Mouse (Mus musculus): ENCODE measurements around the gene Ncapd2.
A peak's percentile ranks its signal among the peaks of the same experiment; 100 is the strongest.

- TF ChIP-seq CTCF (IDR thresholded peaks at IDR 0.05) (peak; percentile 66), EP300 (IDR thresholded peaks at IDR 0.05) (no peak)
Observed at GRCm38 (mm10) chr6:125137002-125137671, 54.4 kb downstream of the Ncapd2 start.
